Mouse (Mus musculus) forebrain, embryonic 15.5 days (tissue): ENCODE measurements around the gene Gas6. TPM values are rescaled to one million over a fixed set of nuclear protein-coding genes. Genes with fewer than 3 reads are reported as not detected.

Experiments
- ATAC-seq: fragments of 200-750 bp; cut with Nextera tagmentation; replicated peaks from 2 replicates; pipeline ENCODE4 v1.8.0; 2017; ENCODE audit warnings: mild to moderate bottlenecking, moderate TSS enrichment, moderate library complexity
- H3K27ac ChIP-seq: fragments of 300-500 bp; sonication (generic); replicated peaks from 2 replicates; pipeline ENCODE4 v1.5.1; 2015; ENCODE audit warnings: mild to moderate bottlenecking, inconsistent platforms
- H3K27me3 ChIP-seq: fragments of 300-500 bp; sonication (generic); 2 replicates; pipeline ENCODE4 v1.6.1; 2015; ENCODE audit warnings: inconsistent platforms
- H3K36me3 ChIP-seq: fragments of 300-500 bp; sonication (generic); 2 replicates; pipeline ENCODE4 v1.6.1; 2015; ENCODE audit warnings: mild to moderate bottlenecking, inconsistent platforms
- H3K4me1 ChIP-seq: fragments of 300-500 bp; sonication (generic); 2 replicates; pipeline ENCODE4 v1.6.1; 2015; ENCODE audit warnings: inconsistent platforms
- H3K4me2 ChIP-seq: fragments of 300-500 bp; sonication (generic); replicated peaks from 2 replicates; pipeline ENCODE4 v1.6.1; 2015; ENCODE audit warnings: mild to moderate bottlenecking, inconsistent platforms
- H3K4me3 ChIP-seq: fragments of 300-500 bp; sonication (generic); 2 replicates; pipeline ENCODE4 v1.5.1; 2015; ENCODE audit warnings: mild to moderate bottlenecking, inconsistent platforms
- H3K9ac ChIP-seq: fragments of 300-500 bp; sonication (generic); replicated peaks from 2 replicates; pipeline ENCODE4 v1.6.1; 2015; ENCODE audit warnings: mild to moderate bottlenecking, inconsistent platforms
- H3K9me3 ChIP-seq: fragments of 300-500 bp; sonication (generic); 2 replicates; pipeline ENCODE4 v1.6.1; 2016; ENCODE audit warnings: inconsistent platforms
- WGBS: fragments of 180-500 bp; shearing (Covaris S2); methylation state at CpG from one replicate; pipeline ENCODE4 v1.1.7; 2015; ENCODE audit warnings: mixed read lengths; 5-methylcytosine and 5-hydroxymethylcytosine counted together
- polyA plus RNA-seq: library from polyadenylated mRNA; unstranded; fragments of >200 nt; fragmentation: Nextera tagmentation; extraction: Ambion mirVana; gene quantifications from 2 replicates; pipeline ENCODE4 v1.2.1, GENCODE M21; 2015

Gas6 gene
- polyA plus RNA-seq, 1 experiment from 2014 or later = 23.3 TPM

- Histone ChIP-seq H3K4me2 (no peak overlapping the region), H3K36me3 (no peaks in the 10 kb centered on the region), H3K27ac (no peak overlapping the region), H3K4me1 (no peaks in the 10 kb centered on the region), H3K9me3 (no peaks in the 10 kb centered on the region), H3K9ac (no peak overlapping the region), H3K4me3 (no peak overlapping the region), H3K27me3 (no peaks in the 10 kb centered on the region)
- WGBS = 56% methylated on average over 9 of the region's 9 CpGs
- ATAC-seq = no peak
Observed at GRCm38 (mm10) chr8:13475892-13476291, 18.4 kb downstream of the Gas6 start.

GRCm38 (mm10) chr8:13472284-13472683, 22.0 kb downstream of the Gas6 start:
- Histone ChIP-seq H3K27me3 (no peaks in the 10 kb centered on the region), H3K4me1 (no peaks in the 10 kb centered on the region), H3K36me3 (no peaks in the 10 kb centered on the region), H3K27ac (no peak overlapping the region), H3K9ac (no peak overlapping the region), H3K4me2 (no peak overlapping the region), H3K9me3 (no peaks in the 10 kb centered on the region), H3K4me3 (no peak overlapping the region)
- ATAC-seq = no peak
- 83% methylated on average over 7 of the region's 7 CpGs for WGBS

DNA sequence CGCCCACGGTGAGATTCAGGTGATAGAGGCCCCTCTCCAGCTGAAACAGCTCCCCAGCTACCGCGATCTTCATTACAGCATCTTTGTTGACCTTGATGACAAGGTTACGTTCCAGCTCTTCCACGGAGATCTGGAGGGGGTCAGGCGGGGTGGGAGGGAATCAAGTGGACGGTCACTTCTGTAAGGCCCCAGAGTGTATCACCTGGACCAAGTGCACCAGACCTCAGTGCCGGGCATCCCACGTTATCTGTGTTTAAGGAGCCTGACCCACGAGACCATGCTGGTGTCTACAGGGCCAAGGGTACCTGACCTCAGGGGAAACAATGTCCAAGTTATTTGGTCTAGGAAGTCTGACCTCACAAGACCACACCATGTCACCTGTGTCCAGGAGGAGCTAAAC, 22.8 kb downstream of the Gas6 start:
- Histone ChIP-seq H3K4me3 (no peak overlapping the region), H3K4me1 (no peaks in the 10 kb centered on the region), H3K9ac (no peak overlapping the region), H3K9me3 (no peaks in the 10 kb centered on the region), H3K4me2 (no peak overlapping the region), H3K36me3 (no peaks in the 10 kb centered on the region), H3K27me3 (no peaks in the 10 kb centered on the region), H3K27ac (no peak overlapping the region)
- no peak for ATAC-seq
- WGBS = 90% methylated on average over 11 of the region's 11 CpGs

DNA sequence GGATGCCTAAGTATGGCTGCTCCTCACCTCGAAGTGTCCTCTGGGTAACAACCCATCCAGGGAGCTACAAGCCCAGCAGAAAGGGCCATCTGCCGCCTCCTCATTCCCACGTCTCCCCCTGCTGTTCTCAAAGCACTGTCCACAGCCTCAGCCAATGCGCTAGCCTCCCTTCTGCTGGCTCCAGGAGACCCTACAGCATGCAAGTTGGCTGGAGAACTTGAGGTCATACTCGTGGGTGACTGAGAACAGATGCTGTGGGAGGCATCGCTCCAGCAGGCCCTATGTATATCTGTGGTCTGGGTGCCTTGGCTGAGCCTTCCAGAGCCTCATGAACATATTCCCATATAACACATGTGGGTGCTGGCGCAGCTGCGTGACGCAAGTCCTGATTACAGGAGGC, 25.6 kb downstream of the Gas6 start:
- H3K4me2 ChIP-seq = no peak overlapping the region
- no peak overlapping the region for H3K27ac ChIP-seq
- 81% methylated on average over 9 of the region's 9 CpGs for WGBS
- H3K9me3 ChIP-seq = no peaks in the 10 kb centered on the region
- no peak overlapping the region for H3K4me3 ChIP-seq
- H3K9ac ChIP-seq = no peak overlapping the region
- no peaks in the 10 kb centered on the region for H3K27me3 ChIP-seq
- no peaks in the 10 kb centered on the region for H3K36me3 ChIP-seq
- ATAC-seq = no peak
- H3K4me1 ChIP-seq = no peaks in the 10 kb centered on the region

GRCm38 (mm10) chr8:13466989-13467388, 27.3 kb downstream of the Gas6 start:
- H3K9ac ChIP-seq = no peak overlapping the region
- no peak overlapping the region for H3K4me3 ChIP-seq
- no peaks in the 10 kb centered on the region for H3K36me3 ChIP-seq
- no peaks in the 10 kb centered on the region for H3K4me1 ChIP-seq
- no peak for ATAC-seq
- H3K9me3 ChIP-seq = no peaks in the 10 kb centered on the region
- no peak overlapping the region for H3K27ac ChIP-seq
- WGBS = 67% methylated on average over 5 of the region's 5 CpGs
- no peak overlapping the region for H3K4me2 ChIP-seq
- H3K27me3 ChIP-seq = no peaks in the 10 kb centered on the region

DNA sequence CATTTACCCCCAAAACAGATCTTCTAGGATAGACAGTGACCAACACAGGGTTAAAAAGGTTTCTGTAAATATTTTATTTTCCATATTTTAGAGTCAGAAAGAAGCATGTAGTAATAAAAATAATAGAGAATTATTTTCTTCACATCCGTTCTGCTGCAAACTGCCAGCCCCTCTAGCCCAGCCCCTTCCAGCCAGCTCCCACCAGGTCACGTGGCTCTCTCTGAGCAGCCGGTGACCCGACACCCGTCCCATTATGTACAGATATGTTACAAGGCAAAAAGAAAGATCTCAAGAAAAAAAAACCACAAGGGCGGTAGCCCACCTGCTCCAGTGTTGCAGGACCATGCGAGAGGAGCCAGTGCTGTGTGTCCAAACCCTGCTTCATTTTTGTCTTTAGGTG, 29.0 kb downstream of the Gas6 start:
- Histone ChIP-seq H3K4me1 (no peaks in the 10 kb centered on the region), H3K4me3 (no peak overlapping the region), H3K27me3 (no peaks in the 10 kb centered on the region), H3K9me3 (no peaks in the 10 kb centered on the region), H3K36me3 (no peaks in the 10 kb centered on the region), H3K4me2 (no peak overlapping the region), H3K9ac (no peak overlapping the region), H3K27ac (no peak overlapping the region)
- WGBS = 66% methylated on average over 7 of the region's 7 CpGs
- ATAC-seq = no peak

GRCm38 (mm10) chr8:13462392-13462791, 31.9 kb downstream of the Gas6 start:
- 74% methylated on average over 10 of the region's 10 CpGs for WGBS
- Histone ChIP-seq H3K4me1 (no peaks in the 10 kb centered on the region), H3K9ac (no peak overlapping the region), H3K27me3 (no peaks in the 10 kb centered on the region), H3K27ac (no peak overlapping the region), H3K4me2 (no peak overlapping the region), H3K36me3 (no peaks in the 10 kb centered on the region), H3K4me3 (no peak overlapping the region), H3K9me3 (no peaks in the 10 kb centered on the region)
- ATAC-seq = no peak

DNA sequence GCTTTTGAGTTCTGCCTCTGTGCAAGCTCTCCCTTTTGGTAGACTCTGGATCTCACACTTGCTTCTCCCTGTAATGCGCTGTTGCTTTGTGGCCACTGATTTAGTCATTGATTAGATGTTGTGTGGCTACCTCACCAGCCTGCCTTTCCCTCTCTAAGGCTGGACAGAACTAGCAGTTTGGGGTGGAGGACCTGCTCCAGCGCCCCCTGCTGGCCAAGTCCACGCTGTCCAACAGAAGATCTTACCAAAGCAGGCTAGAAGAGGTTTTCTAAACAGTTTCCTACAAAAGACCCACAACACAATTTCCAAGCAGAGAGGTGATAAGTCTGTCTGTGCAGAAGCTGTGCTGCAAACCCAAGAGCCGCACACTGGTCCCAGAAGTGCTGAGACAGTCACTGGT, 32.4 kb downstream of the Gas6 start:
- Histone ChIP-seq H3K36me3 (no peaks in the 10 kb centered on the region), H3K27me3 (no peaks in the 10 kb centered on the region), H3K9me3 (no peaks in the 10 kb centered on the region), H3K4me1 (no peaks in the 10 kb centered on the region), H3K27ac (no peak overlapping the region), H3K9ac (no peak overlapping the region), H3K4me2 (no peak overlapping the region), H3K4me3 (no peak overlapping the region)
- no peak for ATAC-seq
- 45% methylated on average over 4 of the region's 4 CpGs for WGBS

- ATAC-seq = no peak
- Histone ChIP-seq H3K4me3 (no peak overlapping the region), H3K36me3 (no peaks in the 10 kb centered on the region), H3K4me1 (no peaks in the 10 kb centered on the region), H3K4me2 (no peak overlapping the region), H3K27me3 (no peaks in the 10 kb centered on the region), H3K27ac (no peak overlapping the region), H3K9me3 (no peaks in the 10 kb centered on the region), H3K9ac (no peak overlapping the region)
- 82% methylated on average over 17 of the region's 17 CpGs for WGBS
Observed at GRCm38 (mm10) chr8:13461085-13461765, 33.1 kb downstream of the Gas6 start.

- H3K4me1 ChIP-seq = peaks cover 6% of the 10 kb centered on the region
- H3K27me3 ChIP-seq = no peaks in the 10 kb centered on the region
- H3K4me3 ChIP-seq = no peak overlapping the region
- no peak overlapping the region for H3K9ac ChIP-seq
- no peaks in the 10 kb centered on the region for H3K36me3 ChIP-seq
- H3K4me2 ChIP-seq = no peak overlapping the region
- WGBS = 89% methylated on average over 4 of the region's 4 CpGs
- ATAC-seq = no peak
- H3K27ac ChIP-seq = no peak overlapping the region
- no peaks in the 10 kb centered on the region for H3K9me3 ChIP-seq
Observed at GRCm38 (mm10) chr8:13459431-13459830, 34.9 kb downstream of the Gas6 start.

- peaks cover 14% of the 10 kb centered on the region for H3K4me1 ChIP-seq
- WGBS = 45% methylated on average over 2 of the region's 2 CpGs
- ATAC-seq = no peak
Observed at GRCm38 (mm10) chr8:13455295-13455694, 39.0 kb downstream of the Gas6 start.

DNA sequence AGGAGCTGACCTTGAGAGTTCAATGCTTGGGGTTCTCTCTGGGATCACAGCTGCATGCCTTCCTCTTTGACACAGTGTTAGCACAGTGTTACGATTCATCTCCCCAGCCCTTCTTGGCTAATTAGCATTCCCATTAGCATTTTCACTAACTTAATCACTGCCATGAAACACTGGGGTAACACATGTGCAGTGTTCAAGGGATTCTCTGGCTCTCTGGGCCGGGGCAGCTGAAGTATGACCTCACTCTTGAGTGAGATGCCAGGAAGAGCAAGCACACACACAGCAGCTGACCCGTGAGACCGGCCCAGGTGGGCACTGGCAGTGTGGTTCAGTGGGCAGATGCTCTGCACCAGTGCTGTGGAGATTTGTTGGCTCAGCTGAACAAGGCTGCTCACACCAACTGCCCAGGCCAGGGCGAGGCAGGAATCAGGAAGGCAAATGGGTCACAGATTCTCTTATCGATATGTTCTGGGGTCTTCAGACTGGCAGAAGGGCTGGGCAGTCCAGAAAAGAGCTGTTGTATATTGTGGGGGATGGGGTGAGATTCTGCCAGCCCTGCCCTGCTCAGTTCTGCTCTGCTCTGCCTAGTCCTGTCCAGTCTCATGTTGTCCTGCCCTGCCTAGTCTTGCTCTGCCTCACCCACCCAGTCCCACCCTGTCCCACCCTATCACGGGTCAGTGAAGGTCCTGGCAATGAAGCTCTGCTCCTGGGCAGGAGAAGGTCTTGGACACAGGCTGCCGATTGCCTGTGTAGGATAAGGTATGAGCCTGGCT, 39.8 kb downstream of the Gas6 start:
- no peak overlapping the region for H3K4me3 ChIP-seq
- peaks cover 14% of the 10 kb centered on the region for H3K4me1 ChIP-seq
- H3K9ac ChIP-seq = no peak overlapping the region
- 45% methylated on average over 8 of the region's 8 CpGs for WGBS
- no peak overlapping the region for H3K4me2 ChIP-seq
- no peaks in the 10 kb centered on the region for H3K9me3 ChIP-seq
- no peaks in the 10 kb centered on the region for H3K27me3 ChIP-seq
- ATAC-seq = peak; percentile 92
- H3K36me3 ChIP-seq = no peaks in the 10 kb centered on the region
- peak overlapping the region; percentile 44 for H3K27ac ChIP-seq

More at GRCm38 (mm10) chr8:13455295-13455694, 39.0 kb downstream of the Gas6 start:
- H3K27me3 ChIP-seq = no peaks in the 10 kb centered on the region
- no peak overlapping the region for H3K9ac ChIP-seq
- no peaks in the 10 kb centered on the region for H3K36me3 ChIP-seq
- no peak overlapping the region for H3K4me3 ChIP-seq
- no peaks in the 10 kb centered on the region for H3K9me3 ChIP-seq
- H3K27ac ChIP-seq = no peak overlapping the region
- H3K4me2 ChIP-seq = no peak overlapping the region
